Mouse (Mus musculus) bone marrow, adult 2 months (tissue): ENCODE results near the gene Men1. TPM values are rescaled to one million over a fixed set of nuclear protein-coding genes. Genes with fewer than 3 reads are reported as not detected.

Source experiments
- H3K27ac ChIP-seq: fragments of 200-500 bp; 2 replicates; pipeline ENCODE4 v1.5.1; 2012; ENCODE audit warnings: low read depth, mild to moderate bottlenecking, control low read depth, inconsistent platforms, low read length; ENCODE audit not compliant: control insufficient read depth, poor library complexity, insufficient read depth
- H3K4me1 ChIP-seq: fragments of 200-500 bp; 2 replicates; pipeline ENCODE4 v1.6.1; 2011; ENCODE audit warnings: low read length; ENCODE audit not compliant: control insufficient read depth, insufficient read depth
- H3K4me3 ChIP-seq: fragments of 200-500 bp; replicated peaks from 2 replicates; pipeline ENCODE3; 2011; ENCODE audit warnings: mild to moderate bottlenecking, low read depth, low read length, control low read depth; ENCODE audit not compliant: control insufficient read depth
- CTCF ChIP-seq: fragments of 200-500 bp; IDR thresholded peaks from 2 replicates; pipeline ENCODE4 v1.5.1; 2011; ENCODE audit warnings: low read length, control low read depth; ENCODE audit not compliant: control insufficient read depth, insufficient read depth
- POLR2A ChIP-seq: fragments of 200-500 bp; IDR thresholded peaks from 2 replicates; pipeline ENCODE4 v1.6.1; 2011; ENCODE audit warnings: low read depth, mild to moderate bottlenecking, control low read depth, low read length, borderline replicate concordance; ENCODE audit not compliant: control insufficient read depth
- WGBS: fragments of 180-500 bp; shearing (Covaris S2); methylation state at CpG from one replicate; pipeline ENCODE4 v1.1.7; 2018; 5-methylcytosine and 5-hydroxymethylcytosine counted together
- polyA plus RNA-seq: library from polyadenylated mRNA; stranded (reverse); fragments of >200 nt; gene quantifications from 2 replicates; pipeline ENCODE4 v1.2.4, GENCODE M21; 2011; ENCODE audit warnings: low replicate concordance; ENCODE audit not compliant: missing spikeins, insufficient read depth, insufficient read length

Gene Men1
- polyA plus RNA-seq, 1 experiment: 33.1 TPM

- 77% methylated on average over 5 of the region's 5 CpGs for WGBS
- H3K27ac ChIP-seq: no peak overlapping the region
- H3K4me1 ChIP-seq: peaks cover 16% of the 10 kb centered on the region
These were observed 32.7 kb upstream of the Men1 start for GRCm38 (mm10) chr19:6302114-6302513.

GRCm38 (mm10) chr19:6302522-6302921 is 32.3 kb upstream of the Men1 start:
- TF ChIP-seq CTCF (no peak), POLR2A (no peak)
- 7% methylated on average over 4 of the region's 4 CpGs for WGBS
- Histone ChIP-seq H3K4me1 (peaks cover 14% of the 10 kb centered on the region), H3K4me3 (no peak overlapping the region), H3K27ac (no peak overlapping the region)

More at GRCm38 (mm10) chr19:6302114-6302513, 32.7 kb upstream of the Men1 start:
- no peak for TF ChIP-seq POLR2A
- no peak for TF ChIP-seq CTCF
- no peak overlapping the region for H3K4me3 ChIP-seq

DNA sequence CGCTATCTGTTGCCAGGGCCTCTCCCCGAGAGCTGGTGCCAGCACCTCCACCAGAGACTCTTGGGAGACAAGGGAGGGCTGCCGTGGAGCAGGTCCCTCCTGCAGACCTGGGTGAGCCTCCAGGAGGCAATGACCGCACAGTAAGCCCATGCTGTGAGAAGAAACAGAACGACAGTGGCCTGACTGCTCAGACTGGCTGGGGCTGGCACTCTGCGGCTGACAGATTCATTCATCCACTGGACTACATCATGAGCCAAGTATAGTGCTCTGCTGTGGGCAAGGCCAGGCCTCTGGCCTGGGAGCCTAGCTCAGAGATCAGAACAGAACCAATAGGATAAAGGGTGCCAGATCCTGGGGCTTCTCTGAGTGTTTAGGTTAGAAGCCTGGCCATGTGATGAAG is 30.9 kb upstream of the Men1 start:
- H3K4me1 ChIP-seq: peaks cover 8% of the 10 kb centered on the region

GRCm38 (mm10) chr19:6304787-6305516 is 29.8 kb upstream of the Men1 start:
- Histone ChIP-seq H3K4me3 (no peak overlapping the region), H3K27ac (no peak overlapping the region), H3K4me1 (peaks cover 1% of the 10 kb centered on the region)
- peak; percentile 99 for TF ChIP-seq CTCF
- TF ChIP-seq POLR2A: no peak
- 25% methylated on average over 5 of the region's 5 CpGs for WGBS

More for the DNA sequence above, 30.9 kb upstream of the Men1 start:
- no peak overlapping the region for H3K4me3 ChIP-seq
- peak overlapping the region; percentile 19; the same call in 1 of the 2 replicates for H3K27ac ChIP-seq
- TF ChIP-seq POLR2A: no peak
- no peak for TF ChIP-seq CTCF
- WGBS: 80% methylated on average over 6 of the region's 6 CpGs

- H3K4me3 ChIP-seq: peak overlapping the region; percentile 64
- H3K4me1 ChIP-seq: no peaks in the 10 kb centered on the region; the same call in none of the 2 replicates
- 63% methylated on average over 8 of the region's 8 CpGs for WGBS
- TF ChIP-seq CTCF (no peak), POLR2A (no peak)
- peak overlapping the region; percentile 70; the same call in 1 of the 2 replicates for H3K27ac ChIP-seq
These were observed 29.2 kb upstream of the Men1 start for GRCm38 (mm10) chr19:6305517-6306115.

- H3K4me3 ChIP-seq: peak within 1 kb of the TSS; percentile 64
- TF ChIP-seq CTCF (no peak), POLR2A (no peak)
- peak within 1 kb of the TSS; percentile 70 for H3K27ac ChIP-seq
- under 1% methylated on average over 36 of the region's 38 CpGs for WGBS
- H3K4me1 ChIP-seq: no peaks in the 10 kb centered on the region; the same call in none of the 2 replicates
These were observed 28.6 kb upstream of the Men1 start, which contains the start of gene Cdc42bpg for GRCm38 (mm10) chr19:6306137-6306551. TSS of gene Cdc42bpg (plus strand) at chr19:6306456.

GRCm38 (mm10) chr19:6306586-6306985 is 28.2 kb upstream of the Men1 start:
- Histone ChIP-seq H3K27ac (peak overlapping the region; percentile 55), H3K4me3 (peak overlapping the region; percentile 64), H3K4me1 (no peaks in the 10 kb centered on the region; the same call in none of the 2 replicates)
- peak; percentile 76 for TF ChIP-seq CTCF
- 0 out of 2 replicates have a peak, but pooled peaks have one; percentile 52 for TF ChIP-seq POLR2A
- WGBS: 1% methylated on average over 30 of the region's 34 CpGs

- no peaks in the 10 kb centered on the region; the same call in none of the 2 replicates for H3K4me1 ChIP-seq
- no peak for TF ChIP-seq POLR2A
- no peak for TF ChIP-seq CTCF
- no peak overlapping the region for H3K27ac ChIP-seq
- H3K4me3 ChIP-seq: no peak overlapping the region
- WGBS: 82% methylated on average over 9 of the region's 9 CpGs
These were observed 26.8 kb upstream of the Men1 start for GRCm38 (mm10) chr19:6307733-6308531.
